Mouse (Mus musculus) lung, embryonic 14.5 days (tissue): ENCODE data around the gene Il17ra. TPM values are rescaled to one million over a fixed set of nuclear protein-coding genes. Genes with fewer than 3 reads are reported as not detected.

Experiments
- ATAC-seq: fragments of 200-750 bp; cut with Nextera tagmentation; 2 replicates; pipeline ENCODE4 v1.8.0; 2017; ENCODE audit warnings: mild to moderate bottlenecking, moderate TSS enrichment, moderate library complexity; ENCODE audit not compliant: insufficient read depth
- DNase-seq: peaks from one replicate; pipeline ENCODE4 v3.0.0-alpha.2; 2015
- H3K27ac ChIP-seq: fragments of 300-500 bp; sonication (generic); 2 replicates; pipeline ENCODE4 v1.5.1; 2014; ENCODE audit warnings: low read depth, mild to moderate bottlenecking, moderate library complexity
- H3K27me3 ChIP-seq: fragments of 300-500 bp; sonication (generic); 2 replicates; pipeline ENCODE4 v1.6.1; 2014; ENCODE audit warnings: low read length, control low read depth; ENCODE audit not compliant: insufficient read depth
- H3K36me3 ChIP-seq: fragments of 300-500 bp; sonication (generic); 2 replicates; pipeline ENCODE4 v1.6.1; 2014; ENCODE audit warnings: control low read depth; ENCODE audit not compliant: insufficient read depth
- H3K4me1 ChIP-seq: fragments of 300-500 bp; sonication (generic); 2 replicates; pipeline ENCODE4 v1.6.1; 2014; ENCODE audit warnings: antibody characterized with exemption, control low read depth; ENCODE audit not compliant: insufficient read depth
- H3K4me2 ChIP-seq: fragments of 300-500 bp; sonication (generic); 2 replicates; pipeline ENCODE4 v1.6.1; 2014; ENCODE audit warnings: mild to moderate bottlenecking
- H3K4me3 ChIP-seq: fragments of 300-500 bp; sonication (generic); 2 replicates; pipeline ENCODE4 v1.5.1; 2014; ENCODE audit warnings: low read depth, low read length
- H3K9ac ChIP-seq: fragments of 300-500 bp; sonication (generic); 2 replicates; pipeline ENCODE4 v1.6.1; 2014
- H3K9me3 ChIP-seq: fragments of 300-500 bp; sonication (generic); 2 replicates; pipeline ENCODE4 v1.6.1; 2016; ENCODE audit warnings: low read depth, low read length, control low read depth
- CTCF ChIP-seq: IDR thresholded peaks from 2 replicates; pipeline ENCODE4 v1.5.1; 2016; ENCODE audit warnings: antibody characterized with exemption, low read depth
- WGBS: fragments of 180-500 bp; shearing (Covaris S2); extraction: QIAGEN DNeasy Blood & Tissue Kit; methylation state at CpG from one replicate; pipeline ENCODE4 v1.1.7; 2014; 5-methylcytosine and 5-hydroxymethylcytosine counted together
- polyA plus RNA-seq: library from polyadenylated mRNA; unstranded; fragments of >200 nt; fragmentation: Nextera tagmentation; extraction: Ambion mirVana; gene quantifications from 2 replicates; pipeline ENCODE4 v1.2.1, GENCODE M21; 2014

The Il17ra gene
- 3.1 and 3.3 TPM in 2 replicates for polyA plus RNA-seq

GRCm38 (mm10) chr6:120463086-120463871 is at the start of gene Il17ra:
Gene Il17ra (plus strand): TSS chr6:120463247.
- H3K27ac ChIP-seq: no peak within 1 kb of the TSS
- no peak for TF ChIP-seq CTCF
- under 1% methylated on average over 87 of the region's 90 CpGs for WGBS
- H3K36me3 ChIP-seq: no peaks in the 10 kb centered on the region
- H3K4me3 ChIP-seq: peak within 1 kb of the TSS; percentile 60
- ATAC-seq: peak; percentile 83
- H3K9ac ChIP-seq: peak within 1 kb of the TSS; percentile 59
- H3K4me2 ChIP-seq: peak within 1 kb of the TSS; percentile 81
- no peaks in the 10 kb centered on the region for H3K9me3 ChIP-seq
- peaks cover 8% of the 10 kb centered on the region; the same call in 1 of the 2 replicates for H3K4me1 ChIP-seq
- peak; percentile 79 for DNase-seq
- peaks cover 38% of the 10 kb centered on the region for H3K27me3 ChIP-seq

DNA sequence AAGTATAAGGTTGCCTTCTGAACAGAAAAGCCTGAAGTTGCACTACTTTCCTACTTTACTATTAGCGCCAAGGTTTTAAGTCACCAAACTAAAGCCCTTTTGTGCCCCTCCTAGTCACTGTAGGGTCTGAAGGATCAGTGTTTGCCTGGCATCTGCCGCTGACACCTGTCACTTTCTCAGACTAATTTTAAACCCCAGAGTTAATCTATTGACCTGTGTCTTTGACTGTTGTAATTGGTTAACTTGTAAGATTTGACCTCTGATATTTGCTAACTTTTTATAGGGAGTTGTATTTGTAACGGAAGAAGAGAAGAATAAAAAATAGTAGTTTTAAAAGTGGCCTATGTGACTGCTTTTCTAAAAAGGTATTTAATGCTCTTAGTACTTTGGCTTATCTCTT is 24.9 kb upstream of the Il17ra start:
- Histone ChIP-seq H3K27me3 (no peaks in the 10 kb centered on the region), H3K27ac (no peak overlapping the region), H3K4me3 (no peak overlapping the region), H3K4me1 (no peaks in the 10 kb centered on the region), H3K9ac (no peak overlapping the region), H3K9me3 (no peaks in the 10 kb centered on the region), H3K4me2 (no peak overlapping the region), H3K36me3 (peaks cover 64% of the 10 kb centered on the region)
- no peak for DNase-seq
- no peak for ATAC-seq
- no peak for TF ChIP-seq CTCF
- 87% methylated on average over 3 of the region's 3 CpGs for WGBS

GRCm38 (mm10) chr6:120442171-120442749 is 20.8 kb upstream of the Il17ra start:
- WGBS: 87% methylated on average over 4 of the region's 4 CpGs
- no peak for ATAC-seq
- H3K9me3 ChIP-seq: no peaks in the 10 kb centered on the region
- H3K4me1 ChIP-seq: no peaks in the 10 kb centered on the region
- no peak for DNase-seq
- no peaks in the 10 kb centered on the region for H3K27me3 ChIP-seq
- H3K4me2 ChIP-seq: no peak overlapping the region
- H3K36me3 ChIP-seq: peaks cover 38% of the 10 kb centered on the region
- no peak overlapping the region for H3K9ac ChIP-seq
- no peak overlapping the region for H3K27ac ChIP-seq
- no peak overlapping the region for H3K4me3 ChIP-seq
- TF ChIP-seq CTCF: no peak

GRCm38 (mm10) chr6:120443363-120444355 is 19.4 kb upstream of the Il17ra start:
- Histone ChIP-seq H3K36me3 (peaks cover 26% of the 10 kb centered on the region), H3K27ac (no peak overlapping the region), H3K4me2 (no peak overlapping the region), H3K27me3 (no peaks in the 10 kb centered on the region), H3K9ac (no peak overlapping the region), H3K9me3 (no peaks in the 10 kb centered on the region), H3K4me3 (no peak overlapping the region), H3K4me1 (no peaks in the 10 kb centered on the region)
- TF ChIP-seq CTCF: no peak
- no peak for DNase-seq
- no peak for ATAC-seq
- WGBS: 72% methylated on average over 14 of the region's 14 CpGs

DNA sequence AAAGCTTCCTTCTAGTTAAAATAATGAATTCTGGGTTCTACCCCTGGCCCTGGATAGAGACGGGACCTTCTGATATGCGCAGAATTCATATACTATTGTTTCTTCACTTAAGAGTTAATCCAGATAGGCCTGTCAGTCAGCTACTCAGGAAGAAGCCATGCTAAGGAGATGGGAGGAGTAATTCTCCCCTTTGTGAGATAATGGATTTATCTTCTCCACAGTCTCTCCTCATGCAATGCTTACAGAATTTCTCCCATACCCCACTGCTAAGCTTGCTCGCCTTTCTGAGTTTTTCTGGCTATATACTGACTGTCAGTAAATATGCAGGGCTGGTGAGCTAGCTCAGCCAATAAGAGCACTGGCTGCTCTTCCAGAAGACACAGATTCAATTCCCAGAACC is 12.8 kb upstream of the Il17ra start:
- no peaks in the 10 kb centered on the region for H3K4me1 ChIP-seq
- H3K27me3 ChIP-seq: no peaks in the 10 kb centered on the region
- no peak overlapping the region for H3K9ac ChIP-seq
- 88% methylated on average over 3 of the region's 3 CpGs for WGBS
- DNase-seq (no peak), ATAC-seq (no peak)
- no peaks in the 10 kb centered on the region for H3K36me3 ChIP-seq
- no peak overlapping the region for H3K4me3 ChIP-seq
- no peak for TF ChIP-seq CTCF
- no peak overlapping the region for H3K4me2 ChIP-seq
- H3K27ac ChIP-seq: no peak overlapping the region
- H3K9me3 ChIP-seq: no peaks in the 10 kb centered on the region

DNA sequence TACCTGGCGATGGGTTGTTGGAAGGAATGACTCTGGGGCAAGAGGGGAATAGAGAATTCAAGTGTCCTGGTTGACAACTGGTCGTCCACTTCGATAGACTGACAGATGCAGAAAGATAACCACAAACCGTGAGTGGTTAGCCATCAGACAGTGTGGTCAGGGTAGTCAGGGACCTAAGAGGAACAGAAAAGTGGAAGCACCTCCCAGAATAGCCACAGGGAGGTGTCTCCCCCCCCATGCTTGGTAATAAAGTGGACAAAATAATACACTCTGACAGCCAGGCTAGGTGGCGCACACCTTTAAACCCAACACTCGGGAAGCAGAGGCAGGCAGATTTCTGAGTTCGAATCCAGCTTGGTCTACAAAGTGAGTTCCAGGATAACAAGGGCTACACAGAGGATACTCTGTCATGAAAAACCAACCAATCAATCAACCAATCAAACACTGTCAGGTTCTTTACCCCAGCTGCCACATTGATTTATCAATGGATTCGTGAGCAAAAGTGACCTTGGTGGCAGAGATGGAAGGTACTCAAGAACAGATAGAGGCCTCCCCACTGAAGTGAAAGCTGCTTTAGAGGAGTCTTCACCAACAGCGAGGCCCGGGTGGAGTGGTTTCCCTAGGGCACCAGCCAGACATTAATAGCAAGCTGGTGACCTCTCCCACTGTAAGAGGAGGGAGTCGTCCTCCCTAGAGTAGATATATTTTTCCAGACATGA is 10.5 kb upstream of the Il17ra start:
- H3K4me3 ChIP-seq: no peak overlapping the region
- no peak overlapping the region for H3K4me2 ChIP-seq
- no peak for TF ChIP-seq CTCF
- no peaks in the 10 kb centered on the region for H3K27me3 ChIP-seq
- no peak overlapping the region for H3K27ac ChIP-seq
- 80% methylated on average over 11 of the region's 11 CpGs for WGBS
- ATAC-seq (no peak), DNase-seq (no peak)
- no peak overlapping the region for H3K9ac ChIP-seq
- H3K36me3 ChIP-seq: no peaks in the 10 kb centered on the region
- H3K9me3 ChIP-seq: no peaks in the 10 kb centered on the region
- no peaks in the 10 kb centered on the region for H3K4me1 ChIP-seq
